Mouse (Mus musculus): ENCODE results near the gene Trim34b. TPM values are rescaled to one million over a fixed set of nuclear protein-coding genes. Genes with fewer than 3 reads are reported as not detected.

Trim34b gene
- polyA plus RNA-seq, 1 experiment from 2014 or later: not detected

- H3K4me3 ChIP-seq: no peak overlapping the region
Measured at GRCm38 (mm10) chr7:104353600-104353967, 24.3 kb downstream of the Trim34b start.

GRCm38 (mm10) chr7:104366339-104366738 lies 37.1 kb downstream of the Trim34b start:
- H3K36me3 ChIP-seq: no peaks in the 10 kb centered on the region
- no peak overlapping the region for H3K4me3 ChIP-seq
- no peaks in the 10 kb centered on the region for H3K27me3 ChIP-seq (replicated peaks)
- H3K9ac ChIP-seq: no peak overlapping the region
- no peak overlapping the region for H3K27ac ChIP-seq
- H3K4me2 ChIP-seq (replicated peaks): no peak overlapping the region
- H3K4me1 ChIP-seq: no peaks in the 10 kb centered on the region
- no peak for ATAC-seq (ENCODE audit: low FRiP score, low read depth)
- H3K9me3 ChIP-seq: no peaks in the 10 kb centered on the region

More at GRCm38 (mm10) chr7:104353600-104353967, 24.3 kb downstream of the Trim34b start:
- H3K27ac ChIP-seq: no peak overlapping the region
- no peaks in the 10 kb centered on the region for H3K9me3 ChIP-seq
- H3K36me3 ChIP-seq: no peaks in the 10 kb centered on the region
- 78% methylated on average over 2 of the region's 2 CpGs for WGBS
- peak overlapping the region; percentile 49; the same call in 1 of the 2 replicates for H3K4me2 ChIP-seq (replicated peaks)
- H3K9ac ChIP-seq: no peak overlapping the region
- H3K27me3 ChIP-seq (replicated peaks): no peaks in the 10 kb centered on the region
- ATAC-seq (ENCODE audit: low FRiP score, low read depth): 0 out of 2 replicates have a peak, but pooled peaks have one; percentile 15
- no peaks in the 10 kb centered on the region for H3K4me1 ChIP-seq

GRCm38 (mm10) chr7:104369736-104370414 lies 40.6 kb downstream of the Trim34b start, which contains the start of gene Trim30b:
Trim30b (minus strand) TSS chr7:104369884.
- H3K9me3 ChIP-seq: no peaks in the 10 kb centered on the region
- no peaks in the 10 kb centered on the region for H3K36me3 ChIP-seq
- WGBS: 64% methylated on average over 1 of the region's 1 CpGs
- H3K27me3 ChIP-seq (replicated peaks): no peaks in the 10 kb centered on the region
- no peak for ATAC-seq (ENCODE audit: low FRiP score, low read depth)
- no peaks in the 10 kb centered on the region for H3K4me1 ChIP-seq
- H3K4me3 ChIP-seq: no peak within 1 kb of the TSS
- H3K4me2 ChIP-seq (replicated peaks): no peak within 1 kb of the TSS
- no peak within 1 kb of the TSS for H3K27ac ChIP-seq
- H3K9ac ChIP-seq: no peak within 1 kb of the TSS

Other genes starting within 250 kb of the Trim34b start
- gene Olfr645, start 244.0 kb upstream of the Trim34b start, polyA plus RNA-seq (2016; fragmentation: Nextera tagmentation; extraction: Ambion mirVana): not detected in 2 replicates
- gene Olfr646, start 224.6 kb upstream of the Trim34b start, polyA plus RNA-seq (2016; fragmentation: Nextera tagmentation; extraction: Ambion mirVana): not detected in 2 replicates
- gene Ubqln5, start 199.6 kb upstream of the Trim34b start, polyA plus RNA-seq (2016; fragmentation: Nextera tagmentation; extraction: Ambion mirVana): not detected in 2 replicates
- not detected in 2 replicates for gene Olfr643, start 192.1 kb upstream of the Trim34b start, polyA plus RNA-seq (2016; fragmentation: Nextera tagmentation; extraction: Ambion mirVana)
- not detected in 2 replicates for gene Ubqln3, start 186.2 kb upstream of the Trim34b start, polyA plus RNA-seq (2016; fragmentation: Nextera tagmentation; extraction: Ambion mirVana)
- gene Ubqlnl, start 178.9 kb upstream of the Trim34b start, polyA plus RNA-seq (2016; fragmentation: Nextera tagmentation; extraction: Ambion mirVana): not detected in 2 replicates
- gene Olfm5, start 164.6 kb upstream of the Trim34b start, polyA plus RNA-seq (2016; fragmentation: Nextera tagmentation; extraction: Ambion mirVana): not detected in 2 replicates
- 0.43 and 0.56 TPM in 2 replicates for gene Olfr648, start 146.1 kb upstream of the Trim34b start, polyA plus RNA-seq (2016; fragmentation: Nextera tagmentation; extraction: Ambion mirVana)
- not detected in 2 replicates for gene Olfr649, start 133.5 kb upstream of the Trim34b start, polyA plus RNA-seq (2016; fragmentation: Nextera tagmentation; extraction: Ambion mirVana)
- gene Trim6, start 110.7 kb upstream of the Trim34b start, polyA plus RNA-seq (2016; fragmentation: Nextera tagmentation; extraction: Ambion mirVana): 1.2 TPM in 2 replicates
- 0.76 and 1.2 TPM in 2 replicates for gene Trim34a, start 85.0 kb upstream of the Trim34b start, polyA plus RNA-seq (2016; fragmentation: Nextera tagmentation; extraction: Ambion mirVana)
- 0.15 and 0.22 TPM in 2 replicates for gene Trim5, start 41.4 kb upstream of the Trim34b start, polyA plus RNA-seq (2016; fragmentation: Nextera tagmentation; extraction: Ambion mirVana)
- gene Trim12a, start 14.0 kb upstream of the Trim34b start, polyA plus RNA-seq (2016; fragmentation: Nextera tagmentation; extraction: Ambion mirVana): 2.7 and 2.9 TPM in 2 replicates
- gene Trim12c, start 23.9 kb downstream of the Trim34b start, polyA plus RNA-seq (2016; fragmentation: Nextera tagmentation; extraction: Ambion mirVana): 0.88 and 1.1 TPM in 2 replicates
- not detected in 2 replicates for gene Trim30b, start 40.4 kb downstream of the Trim34b start, polyA plus RNA-seq (2016; fragmentation: Nextera tagmentation; extraction: Ambion mirVana)
- gene Trim30c, start 71.4 kb downstream of the Trim34b start, polyA plus RNA-seq (2016; fragmentation: Nextera tagmentation; extraction: Ambion mirVana): not detected in 2 replicates
- gene Trim30a, start 135.7 kb downstream of the Trim34b start, polyA plus RNA-seq (2016; fragmentation: Nextera tagmentation; extraction: Ambion mirVana): 0.77 and 0.89 TPM in 2 replicates
- 0.06 TPM in 1 of 2 replicates, not detected in the other for gene Trim30d, start 178.4 kb downstream of the Trim34b start, polyA plus RNA-seq (2016; fragmentation: Nextera tagmentation; extraction: Ambion mirVana)
- not detected in 2 replicates for gene Olfr651, start 220.7 kb downstream of the Trim34b start, polyA plus RNA-seq (2016; fragmentation: Nextera tagmentation; extraction: Ambion mirVana)
- not detected in 2 replicates for gene Olfr652, start 231.4 kb downstream of the Trim34b start, polyA plus RNA-seq (2016; fragmentation: Nextera tagmentation; extraction: Ambion mirVana)
- gene Olfr653, start 247.8 kb downstream of the Trim34b start, polyA plus RNA-seq (2016; fragmentation: Nextera tagmentation; extraction: Ambion mirVana): not detected in 2 replicates

Data from neural tube, embryonic 12.5 days (tissue).